Mouse (Mus musculus): Measurements from ENCODE around the gene Amigo3.

DNA sequence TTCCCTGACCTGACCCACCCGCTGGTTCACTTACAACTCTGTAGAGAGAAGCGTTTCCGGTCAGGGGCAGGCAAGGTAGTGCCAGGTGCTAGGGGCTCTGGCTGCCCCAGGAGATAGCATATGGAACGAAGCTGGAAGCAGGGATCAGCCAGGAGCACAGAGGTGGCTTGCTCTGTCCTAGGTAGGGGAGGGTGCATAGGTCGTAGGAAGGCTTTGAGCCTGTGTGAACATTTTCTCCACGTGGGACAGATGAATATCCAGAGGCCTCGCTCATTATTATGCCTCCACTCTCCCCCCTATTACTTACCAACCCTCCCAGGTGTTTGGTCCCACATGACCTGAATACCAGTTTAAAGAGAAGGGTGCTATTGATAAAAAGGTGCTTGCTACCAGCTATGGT is 548 bp upstream of the Amigo3 start:
- TF ChIP-seq CTCF (IDR thresholded peaks at IDR 0.05; ENCODE audit: low read depth) = no peak
- no peak for TF ChIP-seq EP300 (IDR thresholded peaks at IDR 0.05; ENCODE audit: low read depth)
